Mouse (Mus musculus) urinary bladder, postnatal 25 days (tissue): Measurements from ENCODE around the gene Gm498.

Source experiments
- DNase-seq: peaks from one replicate; pipeline ENCODE4 v3.0.0; 2022; ENCODE audit warnings: low spot score

Gm498 gene

GRCm38 (mm10) chr7:143866538-143866937 lies at the start of gene Gm498:
Gene Gm498, plus strand, starts transcription at chr7:143866838.
- no peak for DNase-seq

- DNase-seq = no peak
These were observed 47.4 kb upstream of the Gm498 start for GRCm38 (mm10) chr7:143819201-143819600.

GRCm38 (mm10) chr7:143821241-143821640 lies 45.4 kb upstream of the Gm498 start:
- no peak for DNase-seq

GRCm38 (mm10) chr7:143822375-143823265 lies 44.0 kb upstream of the Gm498 start, which contains the start of the genes Nadsyn1 and Dhcr7:
Gene Nadsyn1, minus strand, starts transcription at chr7:143822849.
Gene Dhcr7, plus strand, starts transcription at chr7:143823145.
- DNase-seq = peak; percentile 99

- DNase-seq = no peak
These were observed 43.4 kb upstream of the Gm498 start for GRCm38 (mm10) chr7:143823266-143823605.

GRCm38 (mm10) chr7:143826985-143827384 lies 39.7 kb upstream of the Gm498 start:
- no peak for DNase-seq

GRCm38 (mm10) chr7:143829504-143830331 lies 36.9 kb upstream of the Gm498 start:
- peak; percentile 86 for DNase-seq

GRCm38 (mm10) chr7:143830399-143830798 lies 36.2 kb upstream of the Gm498 start:
- no peak for DNase-seq

GRCm38 (mm10) chr7:143832196-143832595 lies 34.4 kb upstream of the Gm498 start:
- DNase-seq = peak; percentile 44

GRCm38 (mm10) chr7:143832611-143833010 lies 34.0 kb upstream of the Gm498 start:
- DNase-seq = no peak

GRCm38 (mm10) chr7:143833581-143834190 lies 33.0 kb upstream of the Gm498 start:
- DNase-seq = no peak

GRCm38 (mm10) chr7:143834316-143834715 lies 32.3 kb upstream of the Gm498 start:
- DNase-seq = no peak

- DNase-seq = no peak
These were observed 31.7 kb upstream of the Gm498 start for GRCm38 (mm10) chr7:143834972-143835371.

- DNase-seq = no peak
These were observed 28.8 kb upstream of the Gm498 start for GRCm38 (mm10) chr7:143837705-143838358.

- DNase-seq = no peak
These were observed 26.5 kb upstream of the Gm498 start for GRCm38 (mm10) chr7:143840121-143840520.

GRCm38 (mm10) chr7:143841301-143841700 lies 25.3 kb upstream of the Gm498 start:
- no peak for DNase-seq

GRCm38 (mm10) chr7:143848127-143848767 lies 18.4 kb upstream of the Gm498 start:
- DNase-seq = no peak

- no peak for DNase-seq
These were observed 17.7 kb upstream of the Gm498 start for GRCm38 (mm10) chr7:143848768-143849482.

GRCm38 (mm10) chr7:143868874-143869273 lies 2.2 kb downstream of the Gm498 start:
- no peak for DNase-seq

GRCm38 (mm10) chr7:143883717-143884116 lies 17.1 kb downstream of the Gm498 start:
- DNase-seq = no peak

GRCm38 (mm10) chr7:143891146-143891545 lies 24.5 kb downstream of the Gm498 start:
- DNase-seq = no peak
